Mouse (Mus musculus) thymus, adult 2 months (tissue): ENCODE data around the gene Tmem151a. TPM values are rescaled to one million over a fixed set of nuclear protein-coding genes. Genes with fewer than 3 reads are reported as not detected.

Experiments used
- DNase-seq: peaks from one replicate; pipeline ENCODE4 v3.0.0; 2021
- H3K27ac ChIP-seq: fragments of 200-500 bp; 2 replicates; pipeline ENCODE4 v1.5.1; 2012; ENCODE audit warnings: low read length, control low read depth; ENCODE audit not compliant: control insufficient read depth, insufficient read depth
- H3K27me3 ChIP-seq: fragments of 200-500 bp; 2 replicates; pipeline ENCODE4 v1.6.1; 2012; ENCODE audit warnings: mild to moderate bottlenecking, low read length, moderate library complexity, mixed read lengths; ENCODE audit not compliant: control insufficient read depth, insufficient read depth
- H3K36me3 ChIP-seq: fragments of 200-500 bp; 2 replicates; pipeline ENCODE4 v1.6.1; 2012; ENCODE audit warnings: mild to moderate bottlenecking, low read length, moderate library complexity; ENCODE audit not compliant: control insufficient read depth, insufficient read depth
- H3K4me1 ChIP-seq: fragments of 200-500 bp; replicated peaks from 2 replicates; pipeline ENCODE4 v1.6.1; 2012; ENCODE audit warnings: low read length; ENCODE audit not compliant: control insufficient read depth, insufficient read depth
- H3K4me3 ChIP-seq: fragments of 200-500 bp; 2 replicates; pipeline ENCODE4 v1.5.1; 2012; ENCODE audit warnings: mild to moderate bottlenecking, low read length, control low read depth, moderate library complexity; ENCODE audit not compliant: control insufficient read depth, insufficient read depth
- CTCF ChIP-seq: fragments of 200-500 bp; IDR thresholded peaks from 2 replicates; pipeline ENCODE4 v1.5.1; 2012; ENCODE audit warnings: mild to moderate bottlenecking, control low read depth, low read length, moderate library complexity, borderline replicate concordance; ENCODE audit not compliant: control insufficient read depth, poor library complexity, insufficient read depth; ENCODE audit errors: extremely low read depth
- POLR2A ChIP-seq: fragments of 200-500 bp; IDR thresholded peaks from 2 replicates; pipeline ENCODE4 v1.6.1; 2012; ENCODE audit warnings: mild to moderate bottlenecking, low read length, control low read depth, moderate library complexity; ENCODE audit not compliant: control insufficient read depth, poor library complexity, insufficient read depth; ENCODE audit errors: extremely low read depth
- WGBS: fragments of 180-500 bp; shearing (Covaris S2); methylation state at CpG from one replicate; pipeline ENCODE4 v1.1.7; 2018; 5-methylcytosine and 5-hydroxymethylcytosine counted together
- polyA plus RNA-seq: library from polyadenylated mRNA; depleted of rRNA; stranded (reverse); fragments of >200 nt; gene quantifications from 2 replicates; pipeline ENCODE4 v1.2.3, GENCODE M21; 2012; rRNA removed

Tmem151a gene
- 1.7 and 3.5 TPM in 2 replicates for polyA plus RNA-seq

- DNase-seq: no peak
- Histone ChIP-seq H3K27ac (no peak within 1 kb of the TSS), H3K27me3 (peaks cover 15% of the 10 kb centered on the region; the same call in 1 of the 2 replicates), H3K4me3 (peak within 1 kb of the TSS; percentile 20), H3K36me3 (no peaks in the 10 kb centered on the region), H3K4me1 (peaks cover 23% of the 10 kb centered on the region)
- WGBS: 2% methylated on average over 68 of the region's 69 CpGs
- TF ChIP-seq POLR2A (no peak), CTCF (no peak)
These were observed at the start of gene Tmem151a for GRCm38 (mm10) chr19:5085145-5085863. Gene Tmem151a (minus strand): TSS chr19:5085531.

DNA sequence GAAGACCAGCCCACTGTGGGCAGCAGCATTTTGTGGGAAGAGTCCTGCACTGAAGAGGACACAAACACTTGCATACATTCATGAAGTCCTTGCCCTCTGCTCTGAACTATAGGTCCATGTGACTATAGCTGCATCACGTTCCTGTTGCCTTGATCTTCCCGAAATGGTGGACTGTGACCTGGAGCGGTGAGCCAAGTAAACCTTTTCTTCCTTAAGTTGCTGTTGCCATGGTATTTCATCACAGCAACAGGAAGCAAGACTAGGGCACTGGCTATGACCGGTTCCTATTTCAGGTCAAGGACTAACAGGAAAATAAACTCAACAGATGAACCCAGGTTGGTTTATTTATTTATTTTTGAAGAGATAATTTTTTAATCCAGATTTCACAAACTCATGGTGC lies 45.9 kb upstream of the Tmem151a start:
- TF ChIP-seq CTCF: no peak
- DNase-seq: no peak
- Histone ChIP-seq H3K36me3 (no peaks in the 10 kb centered on the region), H3K27ac (no peak overlapping the region), H3K4me1 (no peaks in the 10 kb centered on the region), H3K27me3 (no peaks in the 10 kb centered on the region), H3K4me3 (no peak overlapping the region)
- 55% methylated on average over 4 of the region's 4 CpGs for WGBS

DNA sequence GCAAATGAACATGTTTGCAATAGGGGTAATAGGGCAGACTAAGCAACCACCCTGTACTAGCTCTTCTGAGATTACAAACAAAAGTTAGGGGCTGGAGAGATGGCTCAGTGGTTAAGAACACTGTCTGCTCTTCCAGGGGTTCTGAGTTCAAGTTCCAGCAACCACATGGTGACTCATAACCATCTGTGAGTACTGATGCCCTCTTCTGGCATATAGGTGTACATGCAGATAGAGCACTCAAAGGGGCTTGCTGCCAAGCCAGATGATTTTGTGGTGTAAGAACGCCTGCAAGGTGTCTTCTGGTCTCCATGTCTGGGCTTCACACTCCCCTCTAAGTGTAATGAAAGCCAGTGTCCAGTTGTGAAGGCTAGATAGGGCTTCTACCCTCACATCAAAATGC lies 44.4 kb upstream of the Tmem151a start:
- H3K27ac ChIP-seq: no peak overlapping the region
- no peak overlapping the region for H3K4me3 ChIP-seq
- H3K4me1 ChIP-seq: no peaks in the 10 kb centered on the region
- WGBS: 15% methylated on average over 1 of the region's 1 CpGs
- TF ChIP-seq CTCF: no peak
- TF ChIP-seq POLR2A: no peak
- DNase-seq: no peak
- H3K36me3 ChIP-seq: no peaks in the 10 kb centered on the region
- no peaks in the 10 kb centered on the region for H3K27me3 ChIP-seq

DNA sequence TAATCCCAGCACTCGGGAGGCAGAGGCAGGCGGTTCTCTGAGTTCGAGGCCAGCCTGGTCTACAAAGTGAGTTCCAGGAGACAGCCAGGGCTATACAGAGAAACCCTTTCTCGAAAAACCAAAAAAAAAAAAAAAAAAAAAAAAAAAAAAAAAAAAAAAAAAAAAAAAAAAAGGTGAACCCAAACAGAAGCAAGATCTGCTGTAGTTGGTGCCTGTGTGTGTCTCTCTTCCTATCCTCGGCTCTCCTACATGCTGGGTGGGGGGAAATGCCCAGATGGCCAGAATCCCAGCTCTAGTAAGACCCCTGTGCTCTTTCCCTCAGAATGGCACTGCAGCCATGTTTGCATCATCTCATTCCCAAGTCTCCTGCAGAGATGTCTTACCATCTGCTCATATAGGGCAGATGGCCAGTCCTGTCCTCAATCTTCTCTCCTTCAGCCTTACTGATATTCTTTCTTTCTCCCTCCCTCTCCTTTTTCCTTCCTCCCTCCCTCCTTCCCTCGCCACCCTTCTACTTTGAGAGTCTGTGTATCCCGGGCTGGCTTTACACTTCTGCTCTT lies 38.8 kb upstream of the Tmem151a start:
- Histone ChIP-seq H3K27ac (no peak overlapping the region), H3K27me3 (no peaks in the 10 kb centered on the region), H3K4me3 (no peak overlapping the region), H3K36me3 (no peaks in the 10 kb centered on the region), H3K4me1 (no peaks in the 10 kb centered on the region)
- no peak for DNase-seq
- no peak for TF ChIP-seq POLR2A
- no peak for TF ChIP-seq CTCF
- WGBS: 64% methylated on average over 7 of the region's 7 CpGs

DNA sequence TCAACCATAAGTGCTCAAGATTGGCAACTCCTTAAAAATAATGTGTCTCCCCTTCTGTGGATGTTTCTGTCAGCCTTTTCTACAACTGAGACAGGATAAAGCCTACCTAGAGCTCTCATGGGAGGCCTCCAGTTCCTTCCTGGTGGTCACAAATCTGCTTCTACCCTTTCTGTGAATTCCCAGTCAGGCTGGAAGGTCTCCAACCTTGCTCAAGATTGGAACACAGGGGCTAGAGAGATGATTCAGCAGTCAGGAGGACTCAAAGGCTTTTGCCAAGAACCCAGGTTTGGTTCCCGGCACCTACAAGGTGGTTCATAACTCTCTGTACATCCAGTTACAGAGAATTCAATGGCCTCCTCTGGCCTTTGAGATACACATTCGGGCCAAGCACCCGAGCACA lies 37.9 kb upstream of the Tmem151a start:
- DNase-seq: no peak
- TF ChIP-seq POLR2A: no peak
- H3K36me3 ChIP-seq: no peaks in the 10 kb centered on the region

GRCm38 (mm10) chr19:5122492-5122891 lies 37.2 kb upstream of the Tmem151a start:
- DNase-seq: no peak
- Histone ChIP-seq H3K27ac (no peak overlapping the region), H3K4me1 (peaks cover 7% of the 10 kb centered on the region), H3K27me3 (peaks cover 5% of the 10 kb centered on the region; the same call in 1 of the 2 replicates), H3K36me3 (no peaks in the 10 kb centered on the region), H3K4me3 (no peak overlapping the region)
- TF ChIP-seq POLR2A: no peak
- TF ChIP-seq CTCF: no peak
- WGBS: 78% methylated on average over 10 of the region's 10 CpGs

More for the DNA sequence above, 37.9 kb upstream of the Tmem151a start:
- H3K27me3 ChIP-seq: peaks cover 4% of the 10 kb centered on the region; the same call in 1 of the 2 replicates
- H3K27ac ChIP-seq: no peak overlapping the region
- H3K4me3 ChIP-seq: no peak overlapping the region
- H3K4me1 ChIP-seq: peaks cover 5% of the 10 kb centered on the region
- 84% methylated on average over 3 of the region's 3 CpGs for WGBS
